Mouse (Mus musculus) right cerebral cortex, adult 2 months (tissue): ENCODE data around the gene Slc25a18.

ENCODE experiments used
- DNase-seq, 2 experiments: peaks; one replicate each; pipeline ENCODE4 v3.0.0; 2021 to 2022; ENCODE audit warnings: low spot score in 2 of 2

The Slc25a18 gene

DNA sequence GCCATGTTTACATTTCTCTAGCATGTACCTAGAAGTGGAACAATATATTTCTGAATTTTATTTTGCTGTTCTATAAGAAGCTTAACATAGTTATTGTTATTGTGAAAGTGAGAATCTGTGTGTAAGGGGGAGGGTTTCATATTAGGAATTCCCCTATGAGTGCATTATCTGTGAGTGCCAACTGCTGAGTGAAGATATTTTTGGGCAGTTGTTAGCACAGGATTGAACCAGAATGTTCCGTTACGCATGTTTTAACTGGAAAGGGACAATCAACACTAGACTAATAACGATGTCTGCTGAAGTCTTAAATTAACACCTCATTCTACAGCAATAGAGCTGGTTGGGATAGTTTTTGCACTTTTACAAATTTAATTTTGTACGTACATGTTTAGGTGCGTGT, 68.4 kb downstream of the Slc25a18 start:
- DNase-seq, result no peak
